Mouse (Mus musculus) heart, postnatal 10 days (tissue): Measurements from ENCODE around the gene Zfp57. TPM values are rescaled to one million over a fixed set of nuclear protein-coding genes. Genes with fewer than 3 reads are reported as not detected.

Experiments
- DNase-seq, 2 experiments: peaks; one replicate each; pipeline ENCODE4 v3.0.0; 2021
- intact Hi-C: fragments of 180-260 bp; cut with DNase I; formaldehyde crosslinking; loops from one replicate; pipeline ENCODE4 v1.15.1; 2025
- total RNA-seq, 2 experiments: library from RNA; stranded (reverse); gene quantifications; 2 replicates each; pipeline ENCODE4 v1.2.3; 2021

Zfp57 gene
- total RNA-seq, 2 experiments from 2014 or later = 5.6 to 6.9 TPM

GRCm38 (mm10) chr17:37039127-37039894 lies 38.3 kb downstream of the Zfp57 start:
- intact Hi-C loops = no loop called here
- DNase-seq = no peak

GRCm38 (mm10) chr17:37044651-37045244 lies 43.8 kb downstream of the Zfp57 start:
- intact Hi-C loops = loop anchor here (5.0 kb wide), 2 partner anchors 87 to 207 kb away; partner anchors contain the start of genes Trim26, Znrd1 and Znrd1as
- DNase-seq = no peak

- intact Hi-C loops = loop anchor here (2.0 to 5.0 kb wide), 3 partner anchors 43 to 208 kb away; partner anchors contain the start of genes Trim26, Znrd1 and Znrd1as
- peak; percentile 77 to 81 for DNase-seq
Measured at GRCm38 (mm10) chr17:37045611-37046311, 44.8 kb downstream of the Zfp57 start, which contains the start of gene Gabbr1. Gene Gabbr1 (plus strand): TSS chr17:37045966.

DNA sequence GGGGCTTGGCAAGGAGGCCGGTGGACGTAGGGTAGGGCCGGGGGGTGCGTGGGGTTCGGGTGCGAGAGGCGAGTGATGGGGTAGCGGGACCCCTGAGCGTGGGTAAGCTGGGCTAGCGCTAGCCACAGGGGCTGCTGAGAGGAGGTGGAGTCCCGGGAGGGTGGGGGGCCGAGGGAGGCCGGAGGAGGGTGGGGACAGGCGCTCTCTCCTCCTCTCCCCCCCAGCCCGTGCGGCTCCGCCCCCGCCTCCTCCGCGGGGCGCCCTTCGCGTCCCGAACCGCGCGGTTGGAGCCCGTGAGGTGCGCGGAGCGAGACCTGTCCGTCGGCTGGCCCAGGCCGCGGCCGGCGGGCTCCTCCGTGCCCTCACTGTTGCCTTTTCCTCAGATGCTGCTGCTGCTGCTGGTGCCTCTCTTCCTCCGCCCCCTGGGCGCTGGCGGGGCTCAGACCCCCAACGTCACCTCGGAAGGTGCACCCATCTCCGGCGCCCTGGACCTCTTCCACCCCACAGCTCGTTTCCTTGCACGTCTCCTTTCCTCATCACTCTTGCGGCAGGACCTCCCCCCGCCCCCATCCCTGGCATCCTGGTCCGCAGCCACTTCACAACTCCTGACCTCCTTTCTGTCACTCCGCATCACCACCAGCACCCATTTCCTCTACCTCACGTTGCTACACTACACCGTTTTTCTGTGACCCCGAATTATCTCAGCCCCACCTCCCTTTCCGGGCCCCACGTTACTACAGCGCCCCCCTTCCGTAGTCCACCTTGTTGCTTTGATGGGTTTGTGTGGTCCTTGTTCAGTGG lies 45.5 kb downstream of the Zfp57 start:
- intact Hi-C loops = loop anchor here (2.0 to 5.0 kb wide), 3 partner anchors 44 to 209 kb away; partner anchors contain the start of genes Trim26, Znrd1 and Znrd1as
- DNase-seq = peak; percentile 63 to 70

GRCm38 (mm10) chr17:37047332-37047976 lies 46.5 kb downstream of the Zfp57 start:
- intact Hi-C loops = loop anchor here (2.0 to 5.0 kb wide), 3 partner anchors 45 to 210 kb away; partner anchors contain the start of genes Trim26, Znrd1 and Znrd1as

DNA sequence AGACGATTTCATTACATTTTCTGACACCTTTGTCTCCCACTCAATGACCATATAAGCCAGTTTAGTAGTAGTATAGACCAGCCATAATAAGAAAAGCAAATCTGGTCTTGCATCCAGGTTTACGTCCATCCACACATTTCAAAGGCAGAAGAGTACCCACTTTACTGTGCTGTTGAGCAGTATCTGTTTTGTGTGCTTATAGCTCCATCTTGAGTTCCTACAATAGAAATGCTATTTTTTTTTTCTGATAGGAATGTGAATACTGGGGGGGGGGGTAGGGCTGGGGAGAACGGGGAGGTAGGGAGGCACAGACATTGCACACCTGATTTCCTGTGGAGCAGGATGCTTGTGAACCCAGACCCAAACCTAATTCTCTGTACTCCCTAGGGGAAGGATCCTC lies 47.0 kb downstream of the Zfp57 start:
- intact Hi-C loops = loop anchor here (1.0 to 5.0 kb wide), 4 partner anchors 45 to 211 kb away; partner anchors contain the start of genes Trim26, Znrd1 and Znrd1as

More at GRCm38 (mm10) chr17:37047332-37047976, 46.5 kb downstream of the Zfp57 start:
- DNase-seq = no peak

DNA sequence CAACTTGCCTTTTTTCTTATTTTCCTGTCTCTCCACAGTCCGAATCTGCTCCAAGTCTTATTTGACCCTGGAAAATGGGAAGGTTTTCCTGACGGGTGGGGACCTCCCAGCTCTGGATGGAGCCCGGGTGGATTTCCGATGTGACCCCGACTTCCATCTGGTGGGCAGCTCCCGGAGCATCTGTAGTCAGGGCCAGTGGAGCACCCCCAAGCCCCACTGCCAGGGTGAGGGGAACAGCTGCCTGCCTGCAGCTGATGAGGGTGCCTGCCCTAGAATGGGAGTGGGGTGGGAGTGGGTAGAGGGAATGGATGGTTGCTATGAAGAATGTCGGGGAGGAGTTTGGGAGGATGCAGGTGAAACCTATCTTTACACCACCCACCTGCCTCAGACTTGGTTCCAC lies 47.4 kb downstream of the Zfp57 start:
- intact Hi-C loops = loop anchor here (1.0 to 5.0 kb wide), 3 partner anchors 91 to 211 kb away; partner anchors contain the start of genes Trim26, Znrd1 and Znrd1as

More for the DNA sequence above, 47.0 kb downstream of the Zfp57 start:
- no peak for DNase-seq

GRCm38 (mm10) chr17:37049570-37050310 lies 48.8 kb downstream of the Zfp57 start:
- DNase-seq = peak; percentile 59 to 73
- intact Hi-C loops = loop anchor here (5.0 kb wide), 2 partner anchors 92 to 212 kb away; partner anchors contain the start of genes Trim26, Znrd1 and Znrd1as

More for the DNA sequence above, 47.4 kb downstream of the Zfp57 start:
- DNase-seq = no peak

GRCm38 (mm10) chr17:37050399-37050798 lies 49.4 kb downstream of the Zfp57 start:
- DNase-seq = peak; percentile 71 to 75
- intact Hi-C loops = no loop called here

- intact Hi-C loops = no loop called here
Measured at GRCm38 (mm10) chr17:37050876-37051275, 49.9 kb downstream of the Zfp57 start.

GRCm38 (mm10) chr17:37051745-37052144 lies 50.8 kb downstream of the Zfp57 start:
- intact Hi-C loops = no loop called here

More at GRCm38 (mm10) chr17:37050876-37051275, 49.9 kb downstream of the Zfp57 start:
- no peak for DNase-seq

GRCm38 (mm10) chr17:37056957-37057356 lies 56.0 kb downstream of the Zfp57 start:
- intact Hi-C loops = no loop called here
- no peak for DNase-seq

More at GRCm38 (mm10) chr17:37051745-37052144, 50.8 kb downstream of the Zfp57 start:
- DNase-seq = no peak

Other genes with a start within 250 kb of the Zfp57 start
- gene H2-M10.5, start 228.3 kb upstream of the Zfp57 start, total RNA-seq = not detected
- not detected for gene H2-M10.6, start 189.0 kb upstream of the Zfp57 start, total RNA-seq
- gene Trim26, start 164.0 kb upstream of the Zfp57 start, total RNA-seq = 10 to 100 TPM; 23.1 to 24.2 TPM
- not detected for gene Trim15, start 134.0 kb upstream of the Zfp57 start, total RNA-seq
- under 1 TPM; 0.60 to 0.93 TPM for gene Trim10, start 131.6 kb upstream of the Zfp57 start, total RNA-seq
- gene Trim40, start 111.0 kb upstream of the Zfp57 start, total RNA-seq = not detected
- gene Trim31, start 103.0 kb upstream of the Zfp57 start, total RNA-seq = not detected
- gene Rnf39, start 58.2 kb upstream of the Zfp57 start, total RNA-seq = under 1 TPM; 0.22 to 0.43 TPM
- gene Ppp1r11, start 49.4 kb upstream of the Zfp57 start, total RNA-seq = 10 to 100 TPM; 58.9 to 73.2 TPM
- gene Znrd1, start 42.6 kb upstream of the Zfp57 start, total RNA-seq = 10 to 100 TPM; 23.7 to 28.9 TPM
- 1 to 10 TPM; 7.7 to 8.4 TPM for gene Znrd1as, start 42.6 kb upstream of the Zfp57 start, total RNA-seq
- not detected for gene 2410137M14Rik, start 19.9 kb upstream of the Zfp57 start, total RNA-seq
- under 1 TPM in 1 of 2 experiments, not detected in 1; 0.26 TPM for gene H2-M5, start 11.6 kb upstream of the Zfp57 start, total RNA-seq
- not detected for gene Mog, start 22.2 kb downstream of the Zfp57 start, total RNA-seq
- 10 to 100 TPM; 14.0 to 17.2 TPM for gene Gabbr1, start 44.8 kb downstream of the Zfp57 start, total RNA-seq
- not detected for gene Olfr90, start 87.3 kb downstream of the Zfp57 start, total RNA-seq
- not detected for gene Olfr91, start 97.1 kb downstream of the Zfp57 start, total RNA-seq
- not detected for gene Olfr92, start 118.9 kb downstream of the Zfp57 start, total RNA-seq
- not detected for gene Olfr93, start 160.3 kb downstream of the Zfp57 start, total RNA-seq
- gene Ubd, start 192.7 kb downstream of the Zfp57 start, total RNA-seq = not detected
- not detected for gene Olfr94, start 199.8 kb downstream of the Zfp57 start, total RNA-seq
- not detected for gene Olfr95, start 212.0 kb downstream of the Zfp57 start, total RNA-seq
- not detected for gene Olfr96, start 219.0 kb downstream of the Zfp57 start, total RNA-seq
- gene Olfr97, start 236.2 kb downstream of the Zfp57 start, total RNA-seq = not detected